Mouse (Mus musculus): Measurements from ENCODE around the gene Mien1.

Mien1 gene

DNA sequence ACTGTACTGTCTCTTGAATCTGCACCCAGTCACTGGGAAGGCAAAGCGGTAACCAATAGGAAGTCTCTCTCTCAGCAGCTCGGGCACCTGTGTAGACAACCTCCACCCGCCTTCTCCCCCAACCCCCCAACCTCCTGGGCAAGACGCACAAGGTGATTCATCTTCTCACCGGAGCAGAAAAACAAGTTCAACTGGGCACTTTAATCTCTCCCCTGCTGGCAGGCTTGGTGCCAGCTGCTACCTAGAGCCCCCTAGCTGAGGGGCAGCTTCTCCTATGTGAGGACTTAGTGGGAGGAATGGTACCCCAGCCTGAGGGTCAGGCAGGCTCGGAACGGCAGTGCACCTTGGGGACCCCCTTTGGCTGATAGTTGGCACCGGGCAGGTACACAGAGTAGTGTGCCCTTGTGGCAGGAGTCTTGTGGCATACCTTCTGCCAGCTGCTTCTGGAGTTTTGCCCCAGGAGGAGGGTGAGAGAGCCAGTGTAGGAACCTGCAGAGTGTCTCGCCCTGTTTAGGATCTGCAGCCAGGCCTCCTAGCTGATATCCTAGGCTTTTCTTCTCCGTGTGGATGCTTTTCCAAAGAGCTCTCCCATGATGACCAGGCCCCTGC is 19.7 kb downstream of the Mien1 start:
- no peak for DNase-seq

DNA sequence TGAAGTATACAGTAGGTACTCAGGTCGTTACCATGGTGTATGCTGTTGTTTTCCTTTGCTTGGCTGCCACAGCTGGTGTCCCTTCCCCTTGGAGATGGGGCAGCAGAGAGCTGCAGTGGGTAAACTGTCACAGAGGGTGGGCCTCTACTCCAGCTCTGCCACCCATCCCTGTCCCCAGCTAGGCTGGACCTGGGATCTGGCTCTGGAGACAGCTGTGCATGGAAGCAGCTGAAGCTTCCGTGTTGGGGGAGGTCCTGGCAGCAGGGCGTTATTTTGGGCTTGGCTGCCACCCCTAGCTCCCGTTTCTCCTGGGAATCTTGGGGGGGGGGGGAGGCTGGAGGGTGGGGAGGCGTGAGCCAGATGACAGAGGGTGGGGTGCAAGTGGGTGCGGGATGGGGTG is 20.5 kb downstream of the Mien1 start:
- DNase-seq: no peak

DNA sequence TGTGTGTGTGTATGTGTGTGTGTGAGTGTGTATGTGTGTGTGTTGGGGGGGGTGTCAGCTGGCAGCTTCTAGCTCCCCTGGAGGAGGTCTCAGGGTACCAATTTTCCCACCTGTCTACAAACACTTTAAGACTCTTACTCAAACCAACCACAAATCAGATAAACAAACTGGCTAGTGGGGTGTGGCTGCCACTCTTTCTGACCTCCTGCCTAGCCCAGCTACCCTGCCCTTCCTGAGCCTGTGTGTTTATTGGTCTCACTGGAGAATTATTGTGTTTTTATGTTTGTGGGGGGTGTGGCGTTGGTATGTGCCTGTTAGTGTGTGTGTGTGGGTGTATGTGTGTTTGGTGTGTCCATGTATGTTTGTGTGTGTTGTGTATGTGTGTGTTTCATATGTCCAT is 21.7 kb downstream of the Mien1 start:
- DNase-seq: no peak

DNA sequence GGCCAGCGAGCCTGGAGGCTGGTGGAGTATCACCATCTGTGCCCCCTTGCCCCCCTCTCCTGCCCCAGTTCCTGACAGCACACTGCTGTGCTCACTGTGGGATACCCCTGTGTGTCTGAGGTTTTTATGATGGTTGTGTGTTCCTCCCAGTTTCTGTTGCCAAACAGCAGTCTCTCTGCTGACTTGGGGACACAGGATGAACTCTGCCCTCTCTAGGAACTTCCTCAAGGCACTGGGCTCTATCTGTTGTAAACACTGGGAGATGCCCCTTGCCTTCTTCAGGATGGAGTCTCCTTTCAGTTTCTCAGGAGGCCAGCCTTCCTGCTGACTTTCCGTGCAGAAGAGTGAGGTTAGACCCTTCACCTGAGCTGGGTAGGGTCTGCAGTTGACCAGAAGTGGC is 24.6 kb downstream of the Mien1 start:
- no peak for DNase-seq

DNA sequence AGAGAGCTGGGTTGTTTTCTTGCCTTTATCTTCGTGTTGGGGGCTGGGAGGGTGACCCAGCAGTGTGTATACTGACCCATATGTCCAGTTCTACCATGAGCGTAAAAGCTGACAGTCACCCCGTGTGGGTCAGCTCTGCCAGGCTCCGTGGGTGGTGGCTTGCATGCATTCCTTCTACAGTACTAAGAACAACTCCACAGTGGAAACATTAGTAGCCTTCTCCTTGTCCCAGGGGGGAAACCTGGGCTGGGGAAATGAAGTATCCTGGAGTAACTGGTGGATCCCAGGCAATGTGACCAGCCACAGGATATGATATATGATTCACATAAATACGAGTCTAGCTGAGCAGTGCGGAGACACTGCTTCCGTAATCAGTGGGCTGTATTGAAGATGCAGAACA is 25.1 kb downstream of the Mien1 start:
- DNase-seq: no peak

DNA sequence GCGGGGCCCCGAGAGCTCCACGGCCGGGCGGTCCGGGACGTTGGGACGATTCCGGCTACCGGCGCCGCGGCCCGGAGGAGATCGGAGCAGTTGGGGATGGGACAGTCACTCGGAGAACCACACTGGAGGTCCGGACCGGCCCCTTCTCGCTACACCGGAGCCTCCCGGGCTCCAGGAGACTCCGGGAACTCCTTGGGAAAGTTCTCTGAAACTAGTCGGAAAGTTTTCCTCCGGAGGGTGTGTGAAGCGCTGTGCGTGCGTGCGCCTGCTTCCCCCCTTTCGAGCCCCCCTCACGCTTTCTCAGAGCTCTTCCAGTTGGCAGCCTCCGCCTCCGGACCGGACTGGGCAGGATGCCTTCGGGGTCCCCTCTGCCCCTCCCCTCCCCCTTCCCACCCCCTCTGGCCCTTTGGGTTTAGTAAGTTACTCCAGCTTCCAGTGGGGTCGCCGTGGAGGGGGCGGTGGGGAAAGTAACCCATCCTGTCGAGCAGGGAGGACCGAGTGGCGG is 25.9 kb downstream of the Mien1 start:
- DNase-seq: no peak

DNA sequence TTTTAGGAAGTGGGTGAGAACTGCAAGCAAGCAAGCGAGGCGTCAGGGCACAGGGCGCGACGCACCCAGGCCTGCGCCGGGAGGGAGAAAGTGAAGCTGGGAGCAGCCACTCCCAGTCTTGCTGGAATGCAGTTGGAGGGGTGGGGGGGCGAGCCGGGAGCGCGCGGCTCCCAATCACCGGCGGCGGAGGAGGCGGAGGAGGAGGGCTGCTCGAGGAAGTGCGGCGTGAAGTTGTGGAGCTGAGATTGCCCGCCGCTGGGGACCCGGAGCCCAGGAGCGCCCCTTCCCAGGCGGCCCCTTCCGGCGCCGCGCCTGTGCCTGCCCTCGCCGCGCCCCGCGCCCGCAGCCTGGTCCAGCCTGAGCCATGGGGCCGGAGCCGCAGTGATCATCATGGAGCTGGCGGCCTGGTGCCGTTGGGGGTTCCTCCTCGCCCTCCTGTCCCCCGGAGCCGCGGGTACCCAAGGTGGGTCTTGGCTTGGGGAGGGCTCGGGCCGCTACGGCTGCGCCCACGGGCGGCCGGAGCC is 26.5 kb downstream of the Mien1 start, which contains the start of gene Erbb2:
Gene Erbb2, plus strand, starts transcription at position 198 of the 524 bp plus-strand sequence.
- DNase-seq: no peak

DNA sequence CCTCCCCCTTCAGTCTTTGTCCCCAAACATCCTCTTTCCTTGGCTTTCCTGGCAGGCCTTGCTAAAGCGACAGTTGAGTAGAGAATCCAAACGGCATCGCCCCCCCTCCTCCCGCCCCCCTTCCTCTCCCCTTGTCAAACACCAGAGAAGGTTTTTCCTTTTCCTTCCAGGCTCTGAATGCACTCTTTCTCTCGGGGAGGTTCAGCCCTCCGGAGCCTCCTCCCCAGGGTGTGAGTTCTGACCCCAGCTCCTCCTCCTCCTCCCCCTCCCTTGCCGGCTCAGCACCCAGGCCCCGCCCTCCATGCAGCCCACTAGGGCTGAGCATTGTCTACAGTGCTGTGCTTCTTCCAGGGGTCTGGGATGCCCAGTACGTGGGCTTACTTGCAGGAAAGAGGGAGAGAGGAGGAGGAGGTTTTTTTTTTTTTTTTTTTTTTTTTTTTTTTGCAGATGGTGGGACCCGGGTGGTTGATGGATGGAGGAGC is 29.4 kb downstream of the Mien1 start:
- DNase-seq: no peak

DNA sequence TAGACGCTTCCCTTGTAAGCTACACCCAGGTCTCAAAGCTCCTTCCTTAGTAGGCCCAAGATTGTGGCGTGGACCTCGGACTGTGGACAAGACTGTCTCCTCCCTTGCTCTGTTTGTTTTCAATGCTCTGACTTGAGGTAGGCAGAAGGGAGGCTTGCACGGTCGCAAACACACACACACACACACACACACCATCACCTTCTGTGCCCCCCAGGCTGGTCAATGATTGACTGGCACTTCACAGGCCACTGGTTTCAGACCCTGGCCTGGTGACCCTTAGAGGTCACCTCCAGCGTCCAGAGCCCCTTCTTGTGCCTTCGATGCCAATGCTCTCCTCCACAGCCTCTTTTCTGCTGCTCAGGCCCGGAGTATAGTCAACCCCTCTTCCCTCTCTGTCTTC is 29.9 kb downstream of the Mien1 start:
- no peak for DNase-seq

DNA sequence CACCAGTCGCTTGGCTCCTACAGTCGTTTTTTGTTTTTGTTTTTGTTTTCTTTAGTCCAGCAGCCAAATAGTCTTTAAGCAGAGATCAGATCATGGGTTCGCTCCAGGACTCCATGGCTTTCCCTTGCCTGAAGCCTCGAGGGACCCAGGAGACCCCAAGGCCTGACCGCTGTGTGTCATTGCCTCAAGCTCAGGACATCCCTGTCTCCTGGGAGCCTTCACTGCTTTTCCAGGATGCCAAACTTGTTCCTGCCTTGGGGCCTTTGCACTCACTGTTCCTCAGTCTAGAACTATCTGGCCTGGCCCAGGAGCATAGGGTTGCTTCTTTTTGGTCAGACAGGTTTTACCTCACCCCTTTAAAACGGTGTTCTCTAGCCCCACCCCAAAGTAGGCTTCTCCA is 32.2 kb downstream of the Mien1 start:
- no peak for DNase-seq

DNA sequence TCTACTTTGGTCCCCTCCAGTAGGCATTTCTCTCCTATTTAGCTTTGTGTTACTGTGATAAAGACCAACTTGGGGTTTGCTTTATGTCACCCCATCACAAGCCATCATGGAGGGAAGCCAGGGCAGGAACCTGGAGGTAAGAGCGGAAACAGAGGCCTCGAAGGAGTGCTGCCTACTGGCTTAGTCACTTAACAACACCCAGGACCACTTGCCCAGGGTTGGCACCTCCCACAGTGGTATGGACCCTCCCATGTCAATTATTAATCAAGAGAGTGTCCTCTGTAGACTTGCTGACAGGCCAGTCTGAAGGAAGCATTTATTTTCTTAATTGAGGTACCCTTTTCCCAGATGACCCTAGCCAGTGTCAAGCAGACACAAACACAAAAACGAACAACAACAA is 38.0 kb downstream of the Mien1 start:
- DNase-seq: no peak

DNA sequence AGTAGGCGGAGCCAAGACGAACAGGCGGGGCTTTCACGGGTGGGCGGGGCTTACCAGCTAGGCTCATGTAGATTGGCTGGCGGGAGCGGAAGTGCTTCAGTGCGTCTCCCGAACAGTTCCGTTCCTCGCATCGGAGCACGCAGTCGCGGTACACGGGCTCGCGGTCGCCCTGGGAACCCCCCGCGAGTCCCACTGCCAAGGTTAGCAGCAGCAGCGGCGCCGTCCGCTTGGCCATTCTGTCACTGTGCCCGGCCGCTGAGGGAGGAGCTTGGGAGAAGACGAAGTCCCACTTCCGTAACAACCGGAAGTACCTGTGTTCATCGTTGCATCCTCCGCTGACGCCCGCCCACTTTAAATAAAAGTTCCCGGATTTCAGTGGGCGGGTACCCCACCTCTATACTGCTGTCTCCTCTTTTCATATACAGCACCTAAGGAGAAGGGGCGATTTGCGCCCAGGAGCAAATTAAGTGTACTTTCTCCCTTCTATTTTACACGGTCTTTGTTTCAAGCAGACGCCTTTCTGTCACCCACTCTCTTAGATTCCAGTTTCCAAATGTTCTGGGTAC is 38.5 kb downstream of the Mien1 start, which contains the start of gene Pgap3:
Gene Pgap3, minus strand, starts transcription at position 330 of the 566 bp plus-strand sequence.
- DNase-seq: peak; percentile 87

DNA sequence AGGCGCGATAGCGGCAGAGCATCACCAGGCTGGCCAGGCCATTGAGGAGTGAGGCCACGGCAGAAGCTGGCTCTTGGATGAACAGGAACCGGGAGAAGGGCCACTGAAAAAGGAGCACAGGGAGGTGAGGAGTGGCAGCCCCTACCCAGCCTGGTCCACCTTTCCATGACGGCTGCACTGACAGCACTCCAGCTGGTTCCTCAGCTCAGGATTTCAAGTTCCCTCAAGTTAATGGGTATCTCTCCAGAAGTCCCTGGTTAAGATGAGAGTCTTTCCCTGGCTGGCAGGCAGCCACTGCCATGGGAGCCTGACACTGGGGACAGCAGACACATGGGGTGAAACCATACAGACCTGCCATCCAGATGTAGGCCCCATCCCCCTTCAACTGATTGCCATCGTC is 40.8 kb downstream of the Mien1 start:
- no peak for DNase-seq

DNA sequence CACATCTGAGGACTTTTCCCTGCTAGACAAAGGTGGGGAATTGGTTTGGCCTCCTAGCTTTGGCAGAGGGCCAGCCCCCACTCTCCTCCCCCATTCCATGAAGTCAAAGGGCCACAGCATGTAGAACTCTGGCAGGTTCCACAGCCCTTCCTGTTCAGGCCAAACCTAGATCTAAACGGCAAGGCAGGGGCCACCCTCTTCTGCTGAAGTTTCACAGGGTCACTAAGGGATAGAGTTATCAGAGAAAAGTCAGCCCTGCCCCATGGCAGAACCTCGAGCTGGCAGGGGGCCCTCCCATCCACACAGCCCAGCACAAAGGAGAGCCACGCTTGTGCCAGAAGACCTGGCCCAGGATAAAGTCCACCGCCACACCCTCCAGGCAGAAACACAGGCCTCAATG is 43.8 kb downstream of the Mien1 start:
- DNase-seq: no peak

DNA sequence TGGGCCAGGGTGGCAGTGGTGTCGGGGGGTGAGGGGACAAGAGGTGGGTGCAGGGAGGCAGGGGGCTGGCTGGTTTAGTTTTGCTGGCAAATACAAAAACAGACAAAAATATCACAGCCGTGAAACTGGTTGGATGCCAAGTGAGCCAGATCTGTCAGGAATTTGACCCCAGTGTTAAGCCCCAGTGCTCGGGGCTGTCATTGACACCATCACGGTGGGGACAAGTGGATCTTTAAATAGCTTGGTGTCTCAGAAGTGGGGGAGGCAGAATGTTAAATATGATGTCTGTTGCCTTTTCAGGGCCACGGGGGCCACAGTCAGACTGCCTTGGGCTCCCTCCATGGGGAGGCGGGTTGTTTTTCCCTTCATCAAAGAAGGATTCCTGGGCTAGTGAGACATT is 44.5 kb downstream of the Mien1 start:
- no peak for DNase-seq

DNA sequence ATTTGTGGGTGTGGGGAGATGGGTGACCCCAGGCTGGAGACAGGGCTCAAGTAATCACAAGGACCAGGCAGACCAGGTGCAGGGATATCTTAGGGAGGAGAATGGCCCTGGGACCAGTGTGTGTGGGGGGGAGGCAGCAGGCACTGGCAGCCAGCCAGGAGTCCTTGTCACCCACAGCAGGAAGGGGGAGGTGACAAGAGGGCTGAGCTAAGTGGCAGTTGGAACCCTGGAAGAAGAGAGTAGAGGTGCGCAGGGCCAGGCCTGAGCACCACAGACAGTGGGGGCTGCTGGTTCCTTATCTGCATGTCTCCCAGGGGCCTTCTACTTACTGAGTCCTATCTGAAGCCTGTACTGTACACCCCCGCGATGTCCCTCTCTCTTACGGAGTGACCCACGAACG is 45.5 kb downstream of the Mien1 start:
- DNase-seq: no peak

DNA sequence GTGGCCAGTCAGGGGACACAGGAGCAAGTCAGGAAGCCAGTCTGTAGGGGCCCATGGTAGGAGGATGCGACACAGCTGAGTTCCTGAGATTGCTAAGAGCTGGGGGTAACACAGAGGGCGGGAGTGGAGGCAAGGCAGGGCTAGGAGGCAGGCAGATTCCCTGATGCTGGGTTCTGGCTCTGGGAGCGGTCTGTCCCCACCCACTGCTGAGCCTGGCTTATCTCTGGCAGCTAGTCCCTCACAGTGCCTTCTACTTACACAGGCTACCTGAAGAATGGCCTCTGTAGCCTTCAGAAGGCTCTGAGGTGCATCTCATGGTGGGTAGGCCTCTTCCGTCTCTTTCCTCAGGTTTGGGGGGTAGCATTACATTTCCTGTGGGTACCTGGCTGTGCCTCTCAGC is 46.1 kb downstream of the Mien1 start:
- no peak for DNase-seq

DNA sequence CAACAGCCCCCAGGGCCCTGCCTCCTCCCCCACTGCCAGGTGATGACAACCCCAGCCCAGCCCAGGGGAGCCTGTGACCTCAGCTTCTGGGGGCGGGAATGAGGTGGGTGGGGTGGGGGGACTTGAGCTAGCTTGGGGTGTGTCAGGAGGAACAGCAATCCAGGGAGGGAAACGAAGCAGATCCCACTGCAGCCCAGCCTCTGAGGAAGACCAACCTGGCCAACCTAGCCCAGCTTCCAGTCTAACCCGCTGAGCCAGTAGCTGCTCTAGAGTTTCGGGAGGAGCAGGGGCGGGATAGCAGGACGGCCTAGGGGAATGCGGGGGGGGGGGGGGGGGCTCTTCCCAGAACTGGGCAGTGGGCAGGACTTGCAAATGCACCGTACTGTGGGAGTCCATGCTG is 46.8 kb downstream of the Mien1 start:
- no peak for DNase-seq

DNA sequence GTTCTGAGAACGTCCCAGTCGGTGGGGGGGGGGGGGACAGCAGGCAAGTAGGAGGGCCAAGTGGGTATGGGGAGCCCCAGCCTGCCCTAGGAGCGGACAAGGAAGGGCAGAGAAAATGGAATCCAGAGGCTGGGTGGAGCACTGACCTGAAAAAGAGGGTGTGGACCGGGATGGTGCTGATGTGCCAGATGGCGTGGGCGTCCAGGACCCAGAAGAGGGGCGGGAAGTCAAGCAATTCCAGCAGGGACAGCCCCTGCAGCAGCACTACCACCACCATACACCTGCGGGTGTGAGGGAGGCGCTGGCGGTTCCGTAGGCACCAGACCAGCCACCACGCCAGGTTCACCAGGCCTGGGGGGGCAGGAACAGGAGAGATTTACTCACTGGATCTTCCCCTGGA is 48.6 kb downstream of the Mien1 start:
- no peak for DNase-seq

DNA sequence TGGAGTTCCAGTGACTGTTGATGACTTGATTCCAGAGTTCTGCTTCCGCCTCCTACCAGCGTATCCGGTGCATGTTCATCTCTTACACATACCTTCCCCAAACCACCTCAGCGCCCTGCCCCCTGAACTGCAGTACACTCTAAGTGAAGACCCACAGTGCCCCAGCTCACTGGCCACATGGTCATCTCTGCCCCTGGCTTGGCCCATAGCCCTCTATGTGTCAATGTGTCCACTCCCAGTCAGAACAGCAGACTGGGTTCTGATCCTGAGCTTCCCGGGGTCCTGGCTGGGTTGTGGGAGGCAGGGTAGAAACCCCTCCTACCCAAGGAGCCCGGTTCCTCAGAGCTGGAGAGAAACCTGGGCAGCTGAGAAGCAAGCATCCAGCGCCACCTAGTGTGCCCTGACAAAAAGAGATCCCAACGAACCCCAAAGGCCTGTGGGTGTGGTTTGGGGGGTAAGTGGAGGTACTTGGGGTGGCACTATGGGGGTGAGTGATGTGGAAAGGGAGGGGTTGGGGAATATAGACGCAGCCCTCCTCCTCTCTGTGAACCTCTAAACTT is 49.5 kb downstream of the Mien1 start:
- peak; percentile 60 to 66 for DNase-seq

DNA sequence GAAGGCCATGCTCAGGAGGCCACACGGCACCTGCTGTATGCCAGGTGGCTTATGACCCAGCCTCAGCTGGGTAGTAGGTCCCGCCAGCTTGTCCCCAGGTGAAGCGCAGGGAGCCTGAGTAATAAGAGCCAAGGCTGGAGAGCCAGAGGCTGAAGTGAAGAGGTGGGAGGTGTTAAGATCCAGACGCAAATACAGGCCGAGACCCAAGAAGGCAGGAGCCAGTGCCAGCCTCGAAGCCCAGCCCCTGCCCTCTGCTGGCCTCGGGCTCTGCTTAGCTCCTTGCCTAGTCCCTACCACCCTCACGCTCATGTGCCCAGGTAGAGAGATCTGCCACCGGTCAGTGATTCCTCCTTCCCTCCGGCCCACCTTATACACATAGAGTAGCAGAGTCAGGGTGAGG is 50.5 kb downstream of the Mien1 start:
- DNase-seq: no peak

Measured in cerebellum, postnatal 36 days (tissue).